Mouse (Mus musculus): ENCODE measurements at regions not wholly inside any gene's neighbourhood (a gene's known extent, or its start where the extent isn't known, plus 50 kb on each side); places are given as distances from the start of the nearest gene placed in this dataset.
A peak's percentile ranks its signal among the peaks of the same experiment; 100 is the strongest.
"Not testable (repeated sequence)": the region's sequence is repeated elsewhere in the genome, so short reads cannot be mapped to it uniquely, and the experiment has no call there.

DNA sequence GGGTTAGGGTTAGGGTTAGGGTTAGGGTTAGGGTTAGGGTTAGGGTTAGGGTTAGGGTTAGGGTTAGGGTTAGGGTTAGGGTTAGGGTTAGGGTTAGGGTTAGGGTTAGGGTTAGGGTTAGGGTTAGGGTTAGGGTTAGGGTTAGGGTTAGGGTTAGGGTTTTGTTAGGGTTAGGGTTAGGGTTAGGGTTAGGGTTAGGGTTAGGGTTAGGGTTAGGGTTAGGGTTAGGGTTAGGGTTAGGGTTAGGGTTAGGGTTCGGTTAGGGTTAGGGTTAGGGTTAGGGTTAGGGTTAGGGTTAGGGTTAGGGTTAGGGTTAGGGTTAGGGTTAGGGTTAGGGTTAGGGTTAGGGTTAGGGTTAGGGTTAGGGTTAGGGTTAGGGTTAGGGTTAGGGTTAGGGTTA lies 124.7 kb upstream of the Fgf14 start:
- not testable (repeated sequence) for DNase-seq (ENCODE audit: extremely low spot score in 1 of 2, low spot score in 2 of 2)

GRCm38 (mm10) chr14:124800421-124800820 lies 123.5 kb upstream of the Fgf14 start:
- no peak for DNase-seq (ENCODE audit: extremely low spot score in 1 of 2, low spot score in 2 of 2)
- intact Hi-C loops (cut with DNase I) = no loop called here

More for the DNA sequence above, 124.7 kb upstream of the Fgf14 start:
- intact Hi-C loops (cut with DNase I) = not testable (repeated sequence)

DNA sequence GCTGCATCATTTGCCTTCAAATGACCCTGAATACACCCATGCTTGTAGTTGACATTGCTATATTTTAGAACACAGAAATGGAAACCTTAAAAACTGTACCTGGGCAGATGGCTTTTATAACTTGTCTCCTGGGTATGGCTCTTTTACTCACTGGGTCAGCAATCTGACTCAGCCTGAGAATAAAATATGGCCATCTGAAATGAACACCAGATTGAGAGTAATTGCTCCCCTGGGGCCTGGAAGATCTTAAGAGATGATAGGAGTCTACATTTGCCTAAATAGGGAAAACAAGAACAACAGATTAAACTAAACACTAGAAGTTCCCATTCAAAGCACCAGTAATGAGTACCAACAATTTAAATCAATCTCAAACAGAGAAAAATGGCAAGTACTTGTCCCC lies 98.5 kb upstream of the Fgf14 start:
- intact Hi-C loops (cut with DNase I) = no loop called here
- DNase-seq (ENCODE audit: extremely low spot score in 1 of 2, low spot score in 2 of 2) = no peak

GRCm38 (mm10) chr14:124767996-124768395 lies 91.1 kb upstream of the Fgf14 start:
- intact Hi-C loops (cut with DNase I) = no loop called here
- DNase-seq (ENCODE audit: extremely low spot score in 1 of 2, low spot score in 2 of 2) = no peak

GRCm38 (mm10) chr14:124767234-124767633 lies 90.3 kb upstream of the Fgf14 start:
- no peak for DNase-seq (ENCODE audit: extremely low spot score in 1 of 2, low spot score in 2 of 2)
- intact Hi-C loops (cut with DNase I) = no loop called here

DNA sequence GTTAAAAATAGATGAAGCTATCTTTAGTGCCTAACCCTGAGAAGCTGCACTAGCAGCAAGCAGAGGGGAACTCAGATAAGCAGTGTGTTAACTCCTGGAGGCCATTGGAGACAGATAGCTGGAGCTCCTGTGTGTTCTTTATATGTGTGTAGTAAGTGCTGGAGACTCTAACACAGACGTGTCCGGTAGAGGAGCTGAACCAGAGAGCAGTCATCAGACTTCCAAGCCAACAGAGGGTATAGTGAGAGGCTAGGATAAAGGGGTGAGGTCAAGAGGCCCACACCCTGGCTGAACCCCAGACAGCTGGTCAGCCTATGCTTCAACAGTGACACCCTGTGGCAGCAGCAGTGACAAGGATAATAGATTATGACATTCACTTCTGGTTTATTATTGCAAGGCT lies 65.6 kb upstream of the Fgf14 start:
- peak; percentile 0 to 13 for DNase-seq (ENCODE audit: extremely low spot score in 1 of 2, low spot score in 2 of 2)
- intact Hi-C loops (cut with DNase I) = no loop called here

All from left cerebral cortex, postnatal 10 days (tissue).